Mouse (Mus musculus): Measurements from ENCODE around the gene Cyp2d22.

Cyp2d22 gene

GRCm38 (mm10) chr15:82347303-82347676 is 32.8 kb downstream of the Cyp2d22 start:
- DNase-seq (ENCODE audit: extremely low read depth, low read depth): no peak

GRCm38 (mm10) chr15:82346580-82347302 is 33.3 kb downstream of the Cyp2d22 start:
- no peak for DNase-seq (ENCODE audit: extremely low read depth, low read depth)

GRCm38 (mm10) chr15:82345820-82346470 is 34.1 kb downstream of the Cyp2d22 start:
- peak; percentile 95 for DNase-seq (ENCODE audit: extremely low read depth, low read depth)

- DNase-seq (ENCODE audit: extremely low read depth, low read depth): no peak
Measured at GRCm38 (mm10) chr15:82344971-82345370, 35.1 kb downstream of the Cyp2d22 start.

- no peak for DNase-seq (ENCODE audit: extremely low read depth, low read depth)
Measured at GRCm38 (mm10) chr15:82343368-82344287, 36.4 kb downstream of the Cyp2d22 start.

- no peak for DNase-seq (ENCODE audit: extremely low read depth, low read depth)
Measured at GRCm38 (mm10) chr15:82342543-82342935, 37.5 kb downstream of the Cyp2d22 start.

GRCm38 (mm10) chr15:82341675-82342542 is 38.2 kb downstream of the Cyp2d22 start:
- DNase-seq (ENCODE audit: extremely low read depth, low read depth): peak; percentile 100

GRCm38 (mm10) chr15:82341036-82341501 is 39.0 kb downstream of the Cyp2d22 start:
- no peak for DNase-seq (ENCODE audit: extremely low read depth, low read depth)

- DNase-seq (ENCODE audit: extremely low read depth, low read depth): peak; percentile 66
Measured at GRCm38 (mm10) chr15:82340414-82341035, 39.5 kb downstream of the Cyp2d22 start.

- DNase-seq (ENCODE audit: extremely low read depth, low read depth): no peak
Measured at GRCm38 (mm10) chr15:82339634-82340254, 40.3 kb downstream of the Cyp2d22 start.

- DNase-seq (ENCODE audit: extremely low read depth, low read depth): no peak
Measured at GRCm38 (mm10) chr15:82339150-82339549, 40.9 kb downstream of the Cyp2d22 start.

- DNase-seq (ENCODE audit: extremely low read depth, low read depth): peak; percentile 90
Measured at GRCm38 (mm10) chr15:82338593-82339112, 41.4 kb downstream of the Cyp2d22 start, which contains the start of the genes Naga, Pheta2 and Smdt1. Gene Naga, minus strand, starts transcription at chr15:82338925. Gene Pheta2, plus strand, starts transcription at chr15:82338942. Gene Smdt1, plus strand, starts transcription at chr15:82338959.

- peak; percentile 82 for DNase-seq (ENCODE audit: extremely low read depth, low read depth)
Measured at GRCm38 (mm10) chr15:82337875-82338274, 42.2 kb downstream of the Cyp2d22 start.

- no peak for DNase-seq (ENCODE audit: extremely low read depth, low read depth)
Measured at GRCm38 (mm10) chr15:82336629-82337028, 43.4 kb downstream of the Cyp2d22 start.

GRCm38 (mm10) chr15:82335194-82335593 is 44.9 kb downstream of the Cyp2d22 start:
- no peak for DNase-seq (ENCODE audit: extremely low read depth, low read depth)

GRCm38 (mm10) chr15:82325382-82325781 is 54.7 kb downstream of the Cyp2d22 start:
- DNase-seq (ENCODE audit: extremely low read depth, low read depth): no peak

- no peak for DNase-seq (ENCODE audit: extremely low read depth, low read depth)
Measured at GRCm38 (mm10) chr15:82322195-82322594, 57.9 kb downstream of the Cyp2d22 start.

Data from MEL-GATA-1-ER (cell line).